Mouse (Mus musculus): ENCODE results near the gene Fbn1.

GRCm38 (mm10) chr2:125507893-125508292 is at the start of gene Fbn1:
- no peak for TF ChIP-seq POLR2A (IDR thresholded peaks at IDR 0.05; ENCODE audit: borderline replicate concordance, extremely low read depth, insufficient read depth, insufficient read length, poor library complexity, severe bottlenecking)
- no peak for TF ChIP-seq CTCF (IDR thresholded peaks at IDR 0.05; ENCODE audit: borderline replicate concordance, extremely low read depth, insufficient read depth, insufficient read length)

Data from brain, embryonic 14.5 days (tissue).